ENCODE assay signal across 9 mouse cellular contexts in the genomic region with DNA sequence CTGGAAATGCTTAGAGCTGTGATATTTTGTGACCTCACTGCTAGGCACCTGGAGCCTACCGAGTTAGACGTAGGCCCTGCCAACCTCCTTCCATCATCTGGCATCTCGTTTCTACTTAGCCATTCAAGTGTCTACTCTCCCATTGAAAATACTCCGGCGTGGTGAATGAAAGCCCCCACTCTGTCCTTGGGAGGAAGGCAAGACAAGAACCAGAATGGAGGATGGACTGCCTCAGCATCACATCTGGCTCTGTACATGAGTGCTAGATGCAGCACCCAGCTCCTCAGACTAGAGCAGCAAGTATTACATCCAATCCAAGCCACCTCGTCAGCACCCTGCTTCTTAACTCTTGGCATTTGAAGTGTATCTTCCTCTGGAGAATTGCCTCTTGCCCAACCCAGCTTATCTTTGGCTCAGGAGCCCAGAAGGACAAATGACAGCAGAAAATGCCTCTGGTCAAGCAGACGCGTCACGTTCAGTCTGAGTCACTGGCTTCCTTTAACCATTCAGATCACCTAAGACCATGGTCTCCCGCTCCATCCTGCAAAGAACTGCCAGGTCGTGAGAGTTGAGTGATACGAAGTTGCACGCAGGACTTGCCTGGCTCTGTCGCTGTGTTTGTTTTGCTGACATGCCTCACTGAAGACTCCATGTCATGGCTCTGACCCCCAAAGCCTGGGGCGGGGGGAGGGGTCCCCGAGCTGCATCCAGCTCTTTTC.
A peak's percentile ranks its signal among the peaks of the same experiment; 100 is the strongest.
DNase-seq lines count a peak whose midpoint lies in the region; ATAC-seq and TF ChIP-seq lines count a peak whose summit lies in the region.
"Had no signal": no experiment of that assay in that cellular context is flagged by ENCODE, and none has a peak within 500 bp of the region (broad histone marks: within the 10 kb centered on the region; RNA-seq: fewer than 3 reads in every experiment).

No protein-coding gene starts in this region.

- DNase-seq in lung, embryonic 14.5 days, result peak; percentile 7
- no peak for DNase-seq in lung, adult 18-20 months
- DNase-seq in cerebellum, adult 18-20 months, result no peak
- DNase-seq in spleen, postnatal 14 days (ENCODE audit: low spot score in 2 of 2), result no peak
- DNase-seq in spleen, adult 18-20 months, result no peak
- DNase-seq: liver, embryonic 13.5 days had no signal

- TF ChIP-seq CTCF in lung, embryonic 14.5 days (IDR thresholded peaks at IDR 0.05; ENCODE audit: low read depth), result no peak

- peak overlapping the region; percentile 26 for H3K4me3 ChIP-seq in lung, embryonic 14.5 days (ENCODE audit: low read depth, low read length)
- no peak overlapping the region; the same call in 1 of the 2 replicates for H3K4me3 ChIP-seq in embryonic facial prominence, embryonic 12.5 days
- peak overlapping the region; percentile 37 for H3K4me3 ChIP-seq in hindbrain, embryonic 15.5 days
- H3K4me3 ChIP-seq in neural tube, embryonic 14.5 days (ENCODE audit: low read depth, low read length), result peak overlapping the region; percentile 26; the same call in 1 of the 2 replicates
- H3K4me3 ChIP-seq: liver, embryonic 13.5 days had no signal

- H3K9ac ChIP-seq in lung, embryonic 14.5 days, result no peak overlapping the region
- H3K9ac ChIP-seq in embryonic facial prominence, embryonic 12.5 days, result no peak overlapping the region
- H3K9ac ChIP-seq in hindbrain, embryonic 15.5 days, result no peak overlapping the region
- H3K9ac ChIP-seq in neural tube, embryonic 14.5 days (replicated peaks; ENCODE audit: low read depth, low read length), result no peak overlapping the region
- H3K9ac ChIP-seq: liver, embryonic 13.5 days had no signal

- ATAC-seq in lung, embryonic 14.5 days (ENCODE audit: insufficient read depth), result peak; percentile 24; the same call in 1 of the 2 replicates
- ATAC-seq in embryonic facial prominence, embryonic 12.5 days (ENCODE audit: insufficient number of reproducible peaks, insufficient read depth, low FRiP score, low TSS enrichment), result no peak
- ATAC-seq in hindbrain, embryonic 15.5 days (ENCODE audit: low FRiP score, low read depth), result peak; percentile 51
- no peak; the same call in 1 of the 2 replicates for ATAC-seq in neural tube, embryonic 14.5 days (ENCODE audit: low read depth)

- no peaks in the 10 kb centered on the region for H3K9me3 ChIP-seq in lung, embryonic 14.5 days (ENCODE audit: low read depth, low read length)
- no peaks in the 10 kb centered on the region for H3K9me3 ChIP-seq in embryonic facial prominence, embryonic 12.5 days
- H3K9me3 ChIP-seq in hindbrain, embryonic 15.5 days, result no peaks in the 10 kb centered on the region
- no peaks in the 10 kb centered on the region for H3K9me3 ChIP-seq in neural tube, embryonic 14.5 days (ENCODE audit: control insufficient read depth, low read length)
- H3K9me3 ChIP-seq: liver, embryonic 13.5 days had no signal

- no peaks in the 10 kb centered on the region for H3K36me3 ChIP-seq in lung, embryonic 14.5 days (ENCODE audit: insufficient read depth)
- H3K36me3 ChIP-seq in embryonic facial prominence, embryonic 12.5 days, result no peaks in the 10 kb centered on the region
- H3K36me3 ChIP-seq in hindbrain, embryonic 15.5 days, result no peaks in the 10 kb centered on the region
- H3K36me3 ChIP-seq in neural tube, embryonic 14.5 days (ENCODE audit: control insufficient read depth, insufficient read depth, low read length), result no peaks in the 10 kb centered on the region
- H3K36me3 ChIP-seq: liver, embryonic 13.5 days had no signal

- H3K4me1 ChIP-seq in lung, embryonic 14.5 days (ENCODE audit: insufficient read depth), result no peaks in the 10 kb centered on the region
- H3K4me1 ChIP-seq in embryonic facial prominence, embryonic 12.5 days, result peaks cover 6% of the 10 kb centered on the region; the same call in 1 of the 2 replicates
- peaks cover 13% of the 10 kb centered on the region for H3K4me1 ChIP-seq in hindbrain, embryonic 15.5 days (replicated peaks)
- H3K4me1 ChIP-seq in neural tube, embryonic 14.5 days (ENCODE audit: control insufficient read depth, insufficient read depth, low read length), result peaks cover 6% of the 10 kb centered on the region; the same call in 1 of the 2 replicates
- H3K4me1 ChIP-seq: liver, embryonic 13.5 days had no signal

- 38% methylated on average over 16 of the region's 16 CpGs for WGBS in lung, embryonic 14.5 days
- WGBS in embryonic facial prominence, embryonic 12.5 days, result 56% methylated on average over 16 of the region's 16 CpGs
- 50% methylated on average over 16 of the region's 16 CpGs for WGBS in hindbrain, embryonic 15.5 days
- WGBS in neural tube, embryonic 14.5 days, result 70% methylated on average over 16 of the region's 16 CpGs

- no peaks in the 10 kb centered on the region for H3K27me3 ChIP-seq in lung, embryonic 14.5 days (ENCODE audit: insufficient read depth, low read length)
- no peaks in the 10 kb centered on the region for H3K27me3 ChIP-seq in embryonic facial prominence, embryonic 12.5 days
- 0 out of 2 replicates have a peak, but pooled peaks cover 3% of the 10 kb centered on the region for H3K27me3 ChIP-seq in hindbrain, embryonic 15.5 days
- H3K27me3 ChIP-seq in neural tube, embryonic 14.5 days (ENCODE audit: control insufficient read depth, insufficient read depth, low read length), result no peaks in the 10 kb centered on the region

- no peak overlapping the region for H3K27ac ChIP-seq in lung, embryonic 14.5 days (ENCODE audit: low read depth)
- H3K27ac ChIP-seq in embryonic facial prominence, embryonic 12.5 days, result no peak overlapping the region
- H3K27ac ChIP-seq in hindbrain, embryonic 15.5 days (replicated peaks), result peak overlapping the region; percentile 68
- H3K27ac ChIP-seq in neural tube, embryonic 14.5 days (ENCODE audit: low read depth, low read length), result peak overlapping the region; percentile 63; the same call in 1 of the 2 replicates
- H3K27ac ChIP-seq: liver, embryonic 13.5 days had no signal

- H3K4me2 ChIP-seq in lung, embryonic 14.5 days, result peak overlapping the region; percentile 58
- H3K4me2 ChIP-seq in embryonic facial prominence, embryonic 12.5 days (replicated peaks), result peak overlapping the region; percentile 49
- peak overlapping the region; percentile 61 for H3K4me2 ChIP-seq in hindbrain, embryonic 15.5 days
- H3K4me2 ChIP-seq in neural tube, embryonic 14.5 days (ENCODE audit: low read depth, low read length), result peak overlapping the region; percentile 53
- H3K4me2 ChIP-seq: liver, embryonic 13.5 days had no signal

Comparison
In these comparisons a context has a peak if more than half of its experiments do, and no peak if none do; other contexts are left out.
1. ATAC-seq: peak in lung, embryonic 14.5 days (single experiment) and hindbrain, embryonic 15.5 days (single experiment); none in embryonic facial prominence, embryonic 12.5 days (single experiment) and neural tube, embryonic 14.5 days (single experiment).
2. H3K27ac ChIP-seq: peak in hindbrain, embryonic 15.5 days (single experiment) and neural tube, embryonic 14.5 days (single experiment); none in lung, embryonic 14.5 days (single experiment) and embryonic facial prominence, embryonic 12.5 days (single experiment).
3. Peak in every context shown above with its lines, with median percentiles within 50 percentile points of each other: H3K4me2 ChIP-seq.